15 mouse cellular contexts compared by ENCODE assay signal in genomic region chr11:98764746-98765145, GRCm38 (mm10). TPM values are rescaled to one million over a fixed set of nuclear protein-coding genes. Genes with fewer than 3 reads are reported as not detected.
DNase-seq lines count a peak whose midpoint lies in the region; ATAC-seq and TF ChIP-seq lines count a peak whose summit lies in the region.
"Had no signal": no experiment of that assay in that cellular context is flagged by ENCODE, and none has a peak within 500 bp of the region (broad histone marks: within the 10 kb centered on the region; RNA-seq: fewer than 3 reads in every experiment).

No protein-coding gene starts in this region.

- H3K9ac ChIP-seq in embryonic facial prominence, embryonic 13.5 days = no peak overlapping the region
- no peak overlapping the region for H3K9ac ChIP-seq in heart, postnatal 0 days (replicated peaks; ENCODE audit: low read depth, low read length)
- H3K9ac ChIP-seq in liver, embryonic 12.5 days = no peak overlapping the region
- no peak overlapping the region for H3K9ac ChIP-seq in liver, embryonic 11.5 days (ENCODE audit: low read depth, low read length)
- H3K9ac ChIP-seq: limb, embryonic 12.5 days; stomach, embryonic 15.5 days had no signal

- no peak for TF ChIP-seq CTCF in heart, postnatal 0 days (IDR thresholded peaks at IDR 0.05; ENCODE audit: low read depth)

- H3K4me1 ChIP-seq in embryonic facial prominence, embryonic 13.5 days = peaks cover 59% of the 10 kb centered on the region
- H3K4me1 ChIP-seq in embryonic facial prominence, embryonic 10.5 days = peaks cover 63% of the 10 kb centered on the region
- H3K4me1 ChIP-seq in heart, postnatal 0 days (ENCODE audit: control insufficient read depth, insufficient read depth) = peaks cover 43% of the 10 kb centered on the region
- H3K4me1 ChIP-seq in liver, embryonic 12.5 days = peaks cover 77% of the 10 kb centered on the region
- H3K4me1 ChIP-seq in liver, embryonic 11.5 days (replicated peaks; ENCODE audit: control insufficient read depth, insufficient read depth, low read length) = peaks cover 59% of the 10 kb centered on the region
- H3K4me1 ChIP-seq in brown adipose tissue, adult 24 weeks (ENCODE audit: control insufficient read depth, insufficient read depth, insufficient read length, low read length) = peaks cover 19% of the 10 kb centered on the region

- H3K4me3 ChIP-seq in embryonic facial prominence, embryonic 13.5 days = no peak overlapping the region
- no peak overlapping the region for H3K4me3 ChIP-seq in embryonic facial prominence, embryonic 10.5 days
- no peak overlapping the region for H3K4me3 ChIP-seq in heart, postnatal 0 days (ENCODE audit: low read depth, low read length)
- no peak overlapping the region for H3K4me3 ChIP-seq in liver, embryonic 12.5 days
- H3K4me3 ChIP-seq in liver, embryonic 11.5 days (ENCODE audit: low read depth, low read length) = no peak overlapping the region
- H3K4me3 ChIP-seq in brown adipose tissue, adult 24 weeks (ENCODE audit: insufficient read depth, low read depth, low read length) = no peak overlapping the region
- H3K4me3 ChIP-seq: limb, embryonic 12.5 days; stomach, embryonic 15.5 days had no signal

- H3K9me3 ChIP-seq in embryonic facial prominence, embryonic 13.5 days = no peaks in the 10 kb centered on the region
- H3K9me3 ChIP-seq in embryonic facial prominence, embryonic 10.5 days = no peaks in the 10 kb centered on the region
- H3K9me3 ChIP-seq in heart, postnatal 0 days (replicated peaks; ENCODE audit: control insufficient read depth, low read length) = no peaks in the 10 kb centered on the region
- no peaks in the 10 kb centered on the region for H3K9me3 ChIP-seq in liver, embryonic 12.5 days (replicated peaks)
- no peaks in the 10 kb centered on the region for H3K9me3 ChIP-seq in liver, embryonic 11.5 days (ENCODE audit: control insufficient read depth, low read length)
- H3K9me3 ChIP-seq: limb, embryonic 12.5 days; stomach, embryonic 15.5 days had no signal

- ATAC-seq in embryonic facial prominence, embryonic 13.5 days (ENCODE audit: insufficient number of reproducible peaks, insufficient read depth, low FRiP score, low TSS enrichment, low read depth) = no peak
- no peak for ATAC-seq in heart, postnatal 0 days (ENCODE audit: insufficient read depth, low read depth)
- no peak for ATAC-seq in liver, embryonic 12.5 days
- no peak for ATAC-seq in liver, embryonic 11.5 days (replicated peaks; ENCODE audit: low FRiP score)
- ATAC-seq: Patski had no signal

- no peak overlapping the region for H3K4me2 ChIP-seq in embryonic facial prominence, embryonic 13.5 days
- H3K4me2 ChIP-seq in heart, postnatal 0 days (ENCODE audit: low read depth, low read length) = no peak overlapping the region
- H3K4me2 ChIP-seq in liver, embryonic 12.5 days = no peak overlapping the region
- no peak overlapping the region for H3K4me2 ChIP-seq in liver, embryonic 11.5 days
- H3K4me2 ChIP-seq: limb, embryonic 12.5 days; stomach, embryonic 15.5 days had no signal

- no peak for DNase-seq in embryonic facial prominence, embryonic 10.5 days (ENCODE audit: low spot score)
- DNase-seq in heart, postnatal 0 days (ENCODE audit: low spot score) = no peak
- no peak for DNase-seq in heart, adult 9 months (ENCODE audit: low spot score in 2 of 2)
- no peak for DNase-seq in liver, embryonic 11.5 days (ENCODE audit: low spot score)
- DNase-seq in cerebellum, postnatal 14 days = no peak
- DNase-seq: kidney, adult 9 months; right cerebral cortex, adult 18-20 months; spleen, adult 18-20 months had no signal

- no peak for TF ChIP-seq EP300 in heart, postnatal 0 days (IDR thresholded peaks at IDR 0.05; ENCODE audit: low read depth)

- peaks cover 77% of the 10 kb centered on the region for H3K36me3 ChIP-seq in embryonic facial prominence, embryonic 13.5 days
- H3K36me3 ChIP-seq in embryonic facial prominence, embryonic 10.5 days (replicated peaks) = peaks cover 72% of the 10 kb centered on the region
- peaks cover 69% of the 10 kb centered on the region for H3K36me3 ChIP-seq in heart, postnatal 0 days (replicated peaks; ENCODE audit: control insufficient read depth, insufficient read depth, low read length)
- peaks cover 67% of the 10 kb centered on the region for H3K36me3 ChIP-seq in liver, embryonic 12.5 days
- H3K36me3 ChIP-seq in liver, embryonic 11.5 days (ENCODE audit: control insufficient read depth, insufficient read depth, low read length) = peaks cover 28% of the 10 kb centered on the region

- H3K27ac ChIP-seq in embryonic facial prominence, embryonic 13.5 days = 0 out of 2 replicates have a peak overlapping the region, but pooled peaks have one; percentile 39
- no peak overlapping the region for H3K27ac ChIP-seq in embryonic facial prominence, embryonic 10.5 days (replicated peaks)
- peak overlapping the region; percentile 77 for H3K27ac ChIP-seq in heart, postnatal 0 days (ENCODE audit: low read depth)
- H3K27ac ChIP-seq in liver, embryonic 12.5 days = peak overlapping the region; percentile 34
- H3K27ac ChIP-seq in liver, embryonic 11.5 days (ENCODE audit: low read depth, low read length) = no peak overlapping the region
- H3K27ac ChIP-seq in brown adipose tissue, adult 24 weeks (replicated peaks; ENCODE audit: low read depth, low read length) = peak overlapping the region; percentile 44
- H3K27ac ChIP-seq: limb, embryonic 12.5 days had no signal

- H3K27me3 ChIP-seq in embryonic facial prominence, embryonic 13.5 days = no peaks in the 10 kb centered on the region
- H3K27me3 ChIP-seq in embryonic facial prominence, embryonic 10.5 days (replicated peaks; ENCODE audit: low read depth, poor library complexity, severe bottlenecking) = peaks cover 6% of the 10 kb centered on the region; the same call in 1 of the 2 replicates
- H3K27me3 ChIP-seq in heart, postnatal 0 days (ENCODE audit: control insufficient read depth, insufficient read depth, low read length) = no peaks in the 10 kb centered on the region
- no peaks in the 10 kb centered on the region for H3K27me3 ChIP-seq in liver, embryonic 12.5 days (replicated peaks)
- no peaks in the 10 kb centered on the region for H3K27me3 ChIP-seq in liver, embryonic 11.5 days (replicated peaks; ENCODE audit: control insufficient read depth, insufficient read depth, low read length)
- H3K27me3 ChIP-seq: CH12.LX; limb, embryonic 12.5 days; Patski; stomach, embryonic 15.5 days had no signal

RNA-seq across cellular contexts. Expression of gene Nr1d1, which starts 10.4 kb away (rescaled TPM):
- 1.4 and 1.5 TPM in 2 replicates for polyA plus RNA-seq in embryonic facial prominence, embryonic 13.5 days (2015; fragmentation: Nextera tagmentation; extraction: Ambion mirVana)
- 1.1 and 1.8 TPM in 2 replicates for polyA plus RNA-seq in embryonic facial prominence, embryonic 10.5 days (2016; fragmentation: Nextera tagmentation; extraction: Ambion mirVana)
- 21.0 and 24.3 TPM in 2 replicates for total RNA-seq in heart, postnatal 0 days (2014; rRNA removed; ENCODE audit: low replicate concordance)
- polyA plus RNA-seq in heart, postnatal 0 days (2015; fragmentation: Nextera tagmentation; extraction: Ambion mirVana) = 10.2 and 10.7 TPM in 2 replicates
- 1.3 and 1.4 TPM in 2 replicates for polyA plus RNA-seq in liver, embryonic 12.5 days (2016; fragmentation: Nextera tagmentation; extraction: Ambion mirVana)
- polyA plus RNA-seq in liver, embryonic 11.5 days (2014; fragmentation: Nextera tagmentation; extraction: Ambion mirVana) = 2.1 and 2.7 TPM in 2 replicates
- 78.3 and 90.9 TPM in 2 replicates for polyA plus RNA-seq in brown adipose tissue, adult 24 weeks (2012; ENCODE audit: insufficient read depth, insufficient read length, missing spikeins)

RNA-seq across cellular contexts. Expression of gene Thra, which starts 24.3 kb away (rescaled TPM):
- polyA plus RNA-seq in embryonic facial prominence, embryonic 13.5 days (2015; fragmentation: Nextera tagmentation; extraction: Ambion mirVana) = 46.5 and 47.3 TPM in 2 replicates
- 8.8 and 9.1 TPM in 2 replicates for polyA plus RNA-seq in embryonic facial prominence, embryonic 10.5 days (2016; fragmentation: Nextera tagmentation; extraction: Ambion mirVana)
- total RNA-seq in heart, postnatal 0 days (2014; rRNA removed; ENCODE audit: low replicate concordance) = 188 and 234 TPM in 2 replicates
- 40.8 and 44.0 TPM in 2 replicates for polyA plus RNA-seq in heart, postnatal 0 days (2015; fragmentation: Nextera tagmentation; extraction: Ambion mirVana)
- polyA plus RNA-seq in liver, embryonic 12.5 days (2016; fragmentation: Nextera tagmentation; extraction: Ambion mirVana) = 13.0 and 13.3 TPM in 2 replicates
- polyA plus RNA-seq in liver, embryonic 11.5 days (2014; fragmentation: Nextera tagmentation; extraction: Ambion mirVana) = 26.6 and 31.6 TPM in 2 replicates
- polyA plus RNA-seq in brown adipose tissue, adult 24 weeks (2012; ENCODE audit: insufficient read depth, insufficient read length, missing spikeins) = 64.4 and 82.3 TPM in 2 replicates

RNA-seq across cellular contexts. Expression of gene Msl1, which starts 30.6 kb away (rescaled TPM):
- 31.5 and 33.0 TPM in 2 replicates for polyA plus RNA-seq in embryonic facial prominence, embryonic 13.5 days (2015; fragmentation: Nextera tagmentation; extraction: Ambion mirVana)
- polyA plus RNA-seq in embryonic facial prominence, embryonic 10.5 days (2016; fragmentation: Nextera tagmentation; extraction: Ambion mirVana) = 23.4 and 23.5 TPM in 2 replicates
- total RNA-seq in heart, postnatal 0 days (2014; rRNA removed; ENCODE audit: low replicate concordance) = 47.4 and 54.6 TPM in 2 replicates
- 11.3 and 12.6 TPM in 2 replicates for polyA plus RNA-seq in heart, postnatal 0 days (2015; fragmentation: Nextera tagmentation; extraction: Ambion mirVana)
- 11.5 and 11.7 TPM in 2 replicates for polyA plus RNA-seq in liver, embryonic 12.5 days (2016; fragmentation: Nextera tagmentation; extraction: Ambion mirVana)
- polyA plus RNA-seq in liver, embryonic 11.5 days (2014; fragmentation: Nextera tagmentation; extraction: Ambion mirVana) = 14.8 and 17.7 TPM in 2 replicates
- polyA plus RNA-seq in brown adipose tissue, adult 24 weeks (2012; ENCODE audit: insufficient read depth, insufficient read length, missing spikeins) = 36.3 and 40.8 TPM in 2 replicates

RNA-seq across cellular contexts. Expression of gene Med24, which starts 35.5 kb away (rescaled TPM):
- 63.8 and 65.0 TPM in 2 replicates for polyA plus RNA-seq in embryonic facial prominence, embryonic 13.5 days (2015; fragmentation: Nextera tagmentation; extraction: Ambion mirVana)
- 73.9 and 78.1 TPM in 2 replicates for polyA plus RNA-seq in embryonic facial prominence, embryonic 10.5 days (2016; fragmentation: Nextera tagmentation; extraction: Ambion mirVana)
- 39.9 and 48.0 TPM in 2 replicates for total RNA-seq in heart, postnatal 0 days (2014; rRNA removed; ENCODE audit: low replicate concordance)
- 21.9 and 23.3 TPM in 2 replicates for polyA plus RNA-seq in heart, postnatal 0 days (2015; fragmentation: Nextera tagmentation; extraction: Ambion mirVana)
- 42.0 and 43.7 TPM in 2 replicates for polyA plus RNA-seq in liver, embryonic 12.5 days (2016; fragmentation: Nextera tagmentation; extraction: Ambion mirVana)
- 61.9 and 63.6 TPM in 2 replicates for polyA plus RNA-seq in liver, embryonic 11.5 days (2014; fragmentation: Nextera tagmentation; extraction: Ambion mirVana)
- 18.4 and 24.7 TPM in 2 replicates for polyA plus RNA-seq in brown adipose tissue, adult 24 weeks (2012; ENCODE audit: insufficient read depth, insufficient read length, missing spikeins)

RNA-seq across cellular contexts. Expression of gene Casc3, which starts 40.0 kb away (rescaled TPM):
- polyA plus RNA-seq in embryonic facial prominence, embryonic 13.5 days (2015; fragmentation: Nextera tagmentation; extraction: Ambion mirVana) = 39.0 and 40.3 TPM in 2 replicates
- 47.5 and 48.3 TPM in 2 replicates for polyA plus RNA-seq in embryonic facial prominence, embryonic 10.5 days (2016; fragmentation: Nextera tagmentation; extraction: Ambion mirVana)
- total RNA-seq in heart, postnatal 0 days (2014; rRNA removed; ENCODE audit: low replicate concordance) = 6.8 and 9.7 TPM in 2 replicates
- polyA plus RNA-seq in heart, postnatal 0 days (2015; fragmentation: Nextera tagmentation; extraction: Ambion mirVana) = 11.6 and 11.9 TPM in 2 replicates
- 26.4 and 29.7 TPM in 2 replicates for polyA plus RNA-seq in liver, embryonic 12.5 days (2016; fragmentation: Nextera tagmentation; extraction: Ambion mirVana)
- polyA plus RNA-seq in liver, embryonic 11.5 days (2014; fragmentation: Nextera tagmentation; extraction: Ambion mirVana) = 34.8 and 35.6 TPM in 2 replicates
- 9.2 and 16.9 TPM in 2 replicates for polyA plus RNA-seq in brown adipose tissue, adult 24 weeks (2012; ENCODE audit: insufficient read depth, insufficient read length, missing spikeins)

Comparison
In these comparisons a context has a peak if more than half of its experiments do, and no peak if none do; other contexts are left out.
1. H3K27ac ChIP-seq: peak in embryonic facial prominence, embryonic 13.5 days (single experiment), heart, postnatal 0 days (single experiment), liver, embryonic 12.5 days (single experiment) and brown adipose tissue, adult 24 weeks (single experiment); none in embryonic facial prominence, embryonic 10.5 days (single experiment) and liver, embryonic 11.5 days (single experiment).